Mouse (Mus musculus) heart, adult 18-20 months (tissue): ENCODE measurements around the gene Gnb1. TPM values are rescaled to one million over a fixed set of nuclear protein-coding genes. Genes with fewer than 3 reads are reported as not detected.

Experiments
- DNase-seq, 2 experiments: peaks; one replicate each; pipeline ENCODE4 v3.0.0; 2021 to 2022; ENCODE audit warnings: mixed read lengths in 1 of 2
- total RNA-seq, 2 experiments: library from RNA; stranded (reverse); gene quantifications; 2 replicates each; pipeline ENCODE4 v1.2.3; 2021

The Gnb1 gene
- total RNA-seq, 2 experiments from 2014 or later: 144 to 197 TPM

GRCm38 (mm10) chr4:155577132-155577531 lies 86.0 kb downstream of the Gnb1 start:
- peak in 1 of 2 experiments; percentile 40 for DNase-seq

- no peak for DNase-seq
Observed at GRCm38 (mm10) chr4:155577741-155578140, 86.6 kb downstream of the Gnb1 start.

- peak; percentile 78 to 79 for DNase-seq
Observed at GRCm38 (mm10) chr4:155578336-155579125, 87.4 kb downstream of the Gnb1 start.

- DNase-seq: peak in 1 of 2 experiments; percentile 82
Observed at GRCm38 (mm10) chr4:155580420-155580819, 89.3 kb downstream of the Gnb1 start.

- DNase-seq: no peak
Observed at GRCm38 (mm10) chr4:155582279-155582905, 91.2 kb downstream of the Gnb1 start.

- no peak for DNase-seq
Observed at GRCm38 (mm10) chr4:155589356-155589755, 98.2 kb downstream of the Gnb1 start.

GRCm38 (mm10) chr4:155591012-155591719 lies 100.0 kb downstream of the Gnb1 start:
- no peak for DNase-seq

GRCm38 (mm10) chr4:155593780-155594179 lies 102.6 kb downstream of the Gnb1 start:
- no peak for DNase-seq

- DNase-seq: no peak
Observed at GRCm38 (mm10) chr4:155595777-155596176, 104.6 kb downstream of the Gnb1 start.

GRCm38 (mm10) chr4:155596606-155597005 lies 105.4 kb downstream of the Gnb1 start:
- DNase-seq: no peak

GRCm38 (mm10) chr4:155598536-155598935 lies 107.4 kb downstream of the Gnb1 start:
- DNase-seq: no peak

- no peak for DNase-seq
Observed at GRCm38 (mm10) chr4:155599901-155600825, 109.0 kb downstream of the Gnb1 start.

GRCm38 (mm10) chr4:155601091-155601996 lies 110.2 kb downstream of the Gnb1 start, which contains the start of gene Slc35e2:
Gene Slc35e2 (plus strand): TSS chr4:155601416.
- peak; percentile 92 to 96 for DNase-seq

- no peak for DNase-seq
Observed at GRCm38 (mm10) chr4:155601997-155602456, 110.9 kb downstream of the Gnb1 start.

GRCm38 (mm10) chr4:155602753-155603152 lies 111.6 kb downstream of the Gnb1 start:
- no peak for DNase-seq

GRCm38 (mm10) chr4:155603801-155604200 lies 112.6 kb downstream of the Gnb1 start:
- no peak for DNase-seq

GRCm38 (mm10) chr4:155605132-155605531 lies 114.0 kb downstream of the Gnb1 start:
- DNase-seq: no peak

GRCm38 (mm10) chr4:155606825-155607224 lies 115.7 kb downstream of the Gnb1 start:
- no peak for DNase-seq
